Mouse (Mus musculus): ENCODE data around the gene Fgfr2.

DNA sequence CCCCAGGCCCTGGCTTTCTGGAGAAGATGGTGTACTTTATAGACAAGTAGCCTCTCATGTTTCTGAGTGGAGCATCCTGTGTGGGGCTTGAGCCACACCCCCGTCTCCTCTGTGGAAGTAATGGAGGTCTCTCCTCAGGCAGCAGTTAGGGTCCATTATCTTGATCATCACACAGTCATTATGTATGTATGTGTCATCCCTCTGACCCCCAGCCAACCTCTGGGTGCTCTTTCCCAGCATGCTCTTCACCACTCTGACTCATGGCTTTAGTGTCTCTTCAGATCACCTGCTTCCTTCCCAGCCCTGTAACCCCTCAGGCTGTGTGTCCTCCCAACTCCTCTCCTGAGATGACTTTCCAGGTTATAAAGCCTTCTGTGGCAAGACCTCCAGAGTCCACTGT, 481.5 kb downstream of the Fgfr2 start:
- TF ChIP-seq CTCF (conservative IDR thresholded peaks at IDR 0.05; ENCODE audit: insufficient read depth, insufficient read length, low read depth, low read length) = no peak
- no peak for TF ChIP-seq POLR2A (IDR thresholded peaks at IDR 0.05; ENCODE audit: low read depth, low read length)

Data from kidney, adult 2 months (tissue).